Mouse (Mus musculus): Measurements from ENCODE around the gene Bend3.

GRCm38 (mm10) chr10:43434326-43434725 is 44.3 kb upstream of the Bend3 start:
- no peak for TF ChIP-seq MAFK (IDR thresholded peaks at IDR 0.05; ENCODE audit: insufficient read depth, low read depth, low read length)
- TF ChIP-seq ZC3H11A (IDR thresholded peaks at IDR 0.05; ENCODE audit: borderline replicate concordance, low read depth, low read length) = no peak
- no peak for TF ChIP-seq HCFC1 (IDR thresholded peaks at IDR 0.05; ENCODE audit: borderline replicate concordance, insufficient read depth, low read length)
- TF ChIP-seq ZNF384 (IDR thresholded peaks at IDR 0.05; ENCODE audit: low read depth, low read length) = no peak
